Mouse (Mus musculus) hematopoietic stem cell, adult 5-6 weeks (primary cell): Measurements from ENCODE around the gene Sv2b. TPM values are rescaled to one million over a fixed set of nuclear protein-coding genes. Genes with fewer than 3 reads are reported as not detected.

Source experiments
- ATAC-seq, 2 experiments: fragments of 125-278 bp in 1 of 2; replicated peaks in 1 of 2; 2 replicates each; pipeline ENCODE4 v1.8.0; 2016 to 2017; ENCODE audit warnings: inconsistent platforms in 2 of 2, mild to moderate bottlenecking in 2 of 2, moderate number of reproducible peaks in 2 of 2, low read depth in 1 of 2, moderate TSS enrichment in 1 of 2; ENCODE audit not compliant: low FRiP score in 2 of 2, poor library complexity in 2 of 2, severe bottlenecking in 2 of 2, insufficient read depth in 1 of 2, low TSS enrichment in 1 of 2
- total RNA-seq: library from RNA; stranded (forward); fragments of 172-1452, 232-1000 nt; gene quantifications from 2 replicates; pipeline ENCODE4 v1.2.3, GENCODE M21; 2017

Gene Sv2b
- total RNA-seq, 1 experiment from 2014 or later = not detected

DNA sequence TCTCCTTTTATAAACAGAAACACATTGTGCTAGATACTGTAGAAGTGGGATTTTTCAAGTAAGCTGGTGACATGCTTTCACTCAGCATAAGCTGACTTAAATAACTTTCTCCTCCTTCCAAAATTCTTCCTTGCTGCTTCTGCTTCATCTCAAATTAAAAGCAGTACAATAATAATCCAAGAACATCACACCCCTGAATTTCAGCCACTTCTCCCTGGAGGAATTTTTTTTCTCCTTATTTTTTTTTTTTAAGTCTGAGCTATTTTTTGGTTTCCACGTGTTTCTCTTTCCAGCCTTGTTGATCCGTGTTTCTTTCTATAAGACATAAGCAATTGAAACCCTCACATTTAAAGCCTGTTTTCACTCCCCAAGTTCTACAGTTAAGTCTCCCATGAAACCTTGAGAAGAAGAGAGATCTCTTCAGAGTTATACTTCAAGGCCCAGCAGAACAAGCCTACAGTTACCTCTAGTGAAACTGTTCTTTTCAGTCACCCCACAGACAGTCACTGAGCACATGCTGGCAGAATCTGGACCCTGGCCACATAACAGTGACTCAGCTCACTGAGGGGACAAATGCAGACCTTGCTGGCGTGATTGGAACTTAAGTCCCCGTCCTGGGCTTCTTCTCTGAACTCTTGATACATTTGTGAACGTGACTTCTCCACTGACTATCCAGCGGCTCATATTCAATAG is 6.4 kb downstream of the Sv2b start:
- peak; percentile 65 to 75; a peak in 3 of 4 replicates for ATAC-seq

DNA sequence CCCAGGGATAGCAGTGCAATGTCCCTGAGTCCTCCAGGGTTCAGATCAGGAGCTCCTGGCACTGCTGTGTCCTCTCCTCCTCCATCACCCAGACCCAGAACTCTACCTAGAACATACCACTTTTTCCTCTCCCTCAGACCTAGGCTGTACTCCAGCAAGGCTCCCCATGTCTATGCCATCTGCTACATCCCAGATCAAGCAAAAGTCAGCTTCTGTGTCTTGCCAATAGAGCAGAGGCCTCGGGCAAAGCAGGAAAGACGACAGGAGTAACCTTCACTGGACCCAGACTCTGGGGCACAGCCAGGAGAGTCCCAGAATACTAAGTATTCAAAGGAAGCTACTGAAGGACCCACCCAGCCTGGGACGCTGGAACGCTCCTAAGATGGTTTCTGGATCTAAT is 9.8 kb downstream of the Sv2b start:
- ATAC-seq = no peak

DNA sequence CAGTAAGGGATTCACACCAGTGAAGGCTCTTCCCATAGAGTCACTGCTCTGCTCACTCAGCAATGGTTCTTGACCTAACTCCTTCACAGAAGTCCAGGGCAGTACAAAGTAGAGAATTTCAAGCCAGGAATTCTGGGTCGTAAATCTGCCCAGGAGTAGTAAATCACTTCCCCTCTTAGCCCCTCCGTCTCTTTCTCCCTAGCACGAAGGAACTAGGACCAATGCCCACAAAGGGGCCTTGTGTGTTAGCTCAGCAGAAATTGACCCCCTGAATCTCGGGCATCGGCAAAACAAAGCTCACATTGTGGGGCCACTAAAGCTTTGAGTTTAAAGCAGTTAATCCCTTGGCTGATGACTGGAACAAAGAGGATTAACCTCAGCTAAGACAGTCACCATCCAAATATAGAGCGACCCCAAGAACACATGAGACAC is 12.4 kb downstream of the Sv2b start:
- no peak for ATAC-seq

DNA sequence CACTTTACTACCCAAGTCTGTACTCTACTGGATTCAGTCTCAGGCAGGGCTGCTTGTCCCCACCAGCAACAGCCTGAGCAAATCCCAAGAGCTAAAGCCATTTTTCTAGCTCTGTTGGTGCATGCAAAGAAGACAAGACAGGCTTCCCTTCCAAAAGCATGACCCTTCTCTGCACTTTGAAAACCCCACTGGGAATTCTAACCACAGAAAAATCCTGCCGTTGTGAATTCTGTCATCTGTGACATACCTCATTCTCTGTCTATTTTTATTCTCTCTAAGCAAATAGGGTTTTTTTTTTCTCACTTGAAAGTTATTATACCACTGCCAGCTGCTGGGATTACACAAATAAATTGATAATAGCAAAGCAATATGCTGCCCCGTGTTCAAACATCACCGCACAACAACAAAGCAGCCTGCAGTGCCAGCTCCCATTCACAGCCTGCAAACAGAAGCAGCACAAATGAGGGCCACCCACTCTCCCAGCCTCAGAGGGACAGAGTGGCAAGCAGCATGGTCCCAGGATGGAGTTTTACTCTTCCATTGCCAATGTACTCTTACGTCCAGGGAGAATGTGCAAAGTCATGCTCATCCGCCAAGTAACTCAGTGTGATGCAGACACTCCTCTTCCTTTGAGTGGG is 13.7 kb downstream of the Sv2b start:
- ATAC-seq = no peak

DNA sequence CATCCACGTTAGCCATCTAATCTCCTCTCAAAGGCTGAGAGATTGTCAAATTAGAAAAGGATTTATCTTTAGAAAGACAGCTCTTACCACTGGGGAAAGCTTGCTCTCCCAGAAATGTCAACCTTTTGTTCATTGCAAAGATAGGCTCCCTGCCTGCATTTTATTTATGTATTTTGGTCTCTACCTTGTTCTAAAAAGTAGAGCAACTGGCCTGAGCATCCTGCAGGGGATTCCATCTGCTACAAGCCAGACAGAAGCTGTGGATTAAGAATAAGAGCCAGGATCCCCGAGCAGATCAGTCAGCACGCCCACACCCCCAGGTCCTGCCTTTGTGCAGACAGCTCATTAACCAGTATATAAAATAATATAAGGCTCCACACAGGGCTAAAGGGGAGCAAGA is 16.8 kb downstream of the Sv2b start:
- ATAC-seq = no peak

DNA sequence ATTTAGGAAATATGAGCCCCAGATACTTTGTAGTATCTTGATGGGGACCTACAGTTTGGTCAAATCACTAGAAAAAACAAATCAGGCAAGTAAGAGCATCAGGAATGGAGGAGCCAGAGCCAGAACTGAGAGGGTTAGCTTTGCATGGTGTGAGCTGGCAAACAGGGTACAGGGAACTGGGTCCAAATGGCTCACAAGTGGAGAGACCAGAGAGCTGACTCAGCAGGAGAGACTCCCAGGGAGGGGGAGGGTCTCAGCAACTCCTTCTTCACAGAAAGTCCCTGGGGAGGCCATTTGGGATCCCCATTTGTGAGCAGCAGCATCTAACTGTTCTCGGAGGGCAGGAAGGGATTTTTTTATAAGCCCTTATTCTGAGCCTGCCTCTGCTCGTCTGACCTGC is 18.5 kb downstream of the Sv2b start:
- ATAC-seq = no peak

DNA sequence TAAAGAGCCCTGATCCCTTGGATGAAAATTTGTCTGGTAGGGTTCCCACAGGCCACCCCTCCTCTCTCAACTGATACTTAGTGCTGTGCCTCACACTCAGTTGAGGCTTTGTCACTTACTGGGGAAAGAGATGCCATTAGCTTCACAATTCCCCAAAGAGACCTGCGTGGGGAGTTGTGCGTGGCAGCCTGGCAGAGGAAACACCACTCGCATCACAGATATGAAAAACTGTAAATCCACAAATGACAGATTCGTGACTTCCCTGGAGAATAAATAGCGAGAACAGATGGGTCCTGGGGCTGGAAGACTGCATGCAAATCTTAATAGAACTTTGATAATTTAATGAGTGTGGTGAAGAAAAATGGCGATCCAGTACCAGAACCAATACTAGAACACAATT is 21.8 kb downstream of the Sv2b start:
- ATAC-seq = no peak

DNA sequence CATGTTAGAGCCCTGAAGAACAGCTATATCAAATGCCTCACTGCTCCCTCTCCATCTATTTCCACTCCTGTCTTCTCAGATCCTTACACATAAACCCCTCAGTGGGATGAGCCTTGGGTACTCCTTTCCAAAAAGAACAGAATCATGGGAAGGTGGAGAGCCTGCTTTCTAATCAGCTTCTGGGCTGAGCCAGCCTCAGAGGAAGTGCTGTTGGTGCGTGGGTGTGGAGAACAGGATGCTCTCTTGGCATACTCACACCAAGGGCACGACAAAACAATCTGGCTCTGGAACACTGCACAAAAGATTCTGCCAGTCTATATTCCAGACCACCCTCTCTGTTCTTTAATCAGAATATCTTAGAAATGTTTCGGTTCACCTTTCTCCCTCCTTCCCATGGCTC is 26.1 kb downstream of the Sv2b start:
- ATAC-seq = no peak; a peak in 1 of 4 replicates

DNA sequence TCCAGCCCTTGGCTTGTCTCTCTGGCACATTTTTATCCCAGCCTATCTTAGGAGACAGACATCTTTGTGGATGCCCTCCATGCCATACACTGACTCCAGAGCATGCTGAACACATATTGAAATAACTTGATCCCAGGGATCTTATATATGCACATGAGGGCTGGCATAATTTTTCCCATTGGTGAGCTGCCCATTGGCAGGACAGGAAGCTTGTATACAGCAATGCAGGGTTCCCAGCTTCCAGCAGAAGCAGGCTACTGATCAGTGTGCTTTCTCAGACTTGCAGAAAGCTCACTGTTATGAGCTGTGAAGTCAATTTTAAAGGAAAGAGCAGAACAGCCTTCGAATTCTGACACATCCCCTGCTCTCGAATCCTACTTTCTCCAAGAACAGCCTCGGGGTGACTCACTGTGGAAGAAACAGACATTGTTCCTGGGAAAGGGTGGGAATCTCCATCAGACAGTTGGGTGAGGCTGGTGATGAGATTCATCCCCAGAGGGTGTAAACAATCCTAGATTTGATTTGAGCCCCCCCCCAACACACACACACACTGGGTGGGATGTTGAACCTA is 26.9 kb downstream of the Sv2b start:
- no peak for ATAC-seq

DNA sequence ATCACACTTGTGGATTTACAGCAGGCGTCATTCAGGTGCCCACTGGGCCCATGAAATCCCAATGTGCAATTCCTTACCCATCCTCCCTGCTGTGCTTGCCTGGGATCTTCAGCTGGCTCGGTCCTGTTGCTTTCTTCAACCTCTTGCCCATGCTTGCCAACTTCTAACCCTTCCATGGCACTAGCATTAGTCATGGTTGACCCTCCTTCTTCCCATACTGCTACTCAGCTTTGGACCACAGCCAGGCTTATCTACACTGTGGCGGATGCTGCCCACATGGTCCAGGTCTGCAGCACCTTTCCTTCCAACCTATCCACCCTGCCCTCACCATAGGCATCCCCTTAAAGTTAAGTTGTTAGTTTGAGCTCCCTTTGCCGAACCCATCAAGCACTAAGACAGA is 28.0 kb downstream of the Sv2b start:
- ATAC-seq = no peak

DNA sequence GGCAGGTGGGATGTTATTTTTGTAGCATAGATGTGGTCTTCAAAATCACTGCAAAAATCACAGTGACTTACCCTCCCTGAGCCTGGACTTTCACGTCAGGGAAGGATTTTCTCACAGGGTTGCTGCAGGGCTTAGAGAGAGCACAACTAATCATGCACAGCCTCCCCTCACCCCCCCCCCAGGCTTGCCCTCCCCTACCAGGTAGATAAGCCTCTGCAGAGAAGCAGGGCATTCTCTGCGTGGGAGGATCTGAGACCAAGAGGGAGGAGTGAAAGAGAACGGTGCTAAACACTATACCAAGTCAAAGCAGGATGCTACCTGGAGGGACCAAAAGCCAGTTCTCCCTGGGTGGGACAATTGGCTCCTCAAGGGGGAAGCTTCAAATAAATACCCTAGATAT is 31.2 kb downstream of the Sv2b start:
- no peak for ATAC-seq

DNA sequence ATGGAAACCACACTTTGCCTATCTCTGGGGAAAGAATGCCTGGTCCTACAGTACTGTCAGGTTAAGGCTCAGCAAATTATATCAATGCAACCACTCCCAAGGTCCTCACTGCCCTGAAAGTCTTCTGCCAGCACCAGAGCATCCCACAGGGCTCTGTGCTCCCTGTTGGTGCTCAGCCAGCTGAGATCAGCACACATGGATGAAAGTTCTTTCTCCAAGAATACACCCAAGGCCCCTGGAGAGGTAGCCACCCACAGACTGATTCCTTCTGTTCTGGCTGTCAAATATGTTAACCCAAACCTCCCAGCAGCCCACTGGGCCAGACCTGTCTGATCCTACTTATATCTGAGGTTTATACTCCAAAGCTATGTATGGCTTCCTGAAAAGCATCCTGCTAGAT is 32.3 kb downstream of the Sv2b start:
- ATAC-seq = no peak

DNA sequence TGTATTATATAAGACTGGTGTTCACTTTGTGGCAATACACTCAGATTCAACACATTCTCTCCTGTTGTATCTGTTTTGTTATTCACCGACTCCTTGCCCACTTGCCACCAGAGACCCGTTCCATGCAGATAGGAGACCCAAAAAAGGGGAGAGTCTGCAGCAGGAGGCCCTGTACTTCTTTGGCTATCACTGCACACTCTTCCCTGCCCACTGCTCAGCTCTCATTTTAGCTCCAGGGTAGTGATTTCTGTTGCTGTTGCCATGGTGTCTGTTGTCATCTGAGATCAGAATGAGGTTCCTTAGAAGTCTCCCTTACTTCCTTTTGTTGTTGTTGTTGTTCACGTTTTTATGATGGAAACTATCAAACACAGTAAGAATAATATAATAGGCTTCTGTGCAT is 34.5 kb downstream of the Sv2b start:
- ATAC-seq = no peak

DNA sequence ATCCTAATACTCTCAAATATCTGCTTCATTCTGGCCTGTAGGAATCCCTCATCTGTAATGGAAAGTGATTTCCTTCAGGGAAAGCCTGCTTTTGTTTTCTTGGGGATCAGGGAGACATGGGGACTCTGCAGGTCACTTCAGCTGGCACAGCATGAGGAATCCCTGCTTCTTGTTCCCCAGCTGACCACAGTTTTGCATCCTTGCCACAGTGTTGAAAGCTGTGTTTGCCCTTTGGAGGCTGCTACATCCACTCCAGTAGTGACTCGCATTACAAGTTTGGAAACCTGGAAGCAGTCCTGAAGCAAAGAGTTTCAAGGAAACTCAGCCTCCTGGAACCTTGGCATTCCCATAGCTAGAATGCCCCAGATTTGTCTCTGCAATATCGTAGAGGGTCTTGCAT is 35.4 kb downstream of the Sv2b start:
- no peak for ATAC-seq

DNA sequence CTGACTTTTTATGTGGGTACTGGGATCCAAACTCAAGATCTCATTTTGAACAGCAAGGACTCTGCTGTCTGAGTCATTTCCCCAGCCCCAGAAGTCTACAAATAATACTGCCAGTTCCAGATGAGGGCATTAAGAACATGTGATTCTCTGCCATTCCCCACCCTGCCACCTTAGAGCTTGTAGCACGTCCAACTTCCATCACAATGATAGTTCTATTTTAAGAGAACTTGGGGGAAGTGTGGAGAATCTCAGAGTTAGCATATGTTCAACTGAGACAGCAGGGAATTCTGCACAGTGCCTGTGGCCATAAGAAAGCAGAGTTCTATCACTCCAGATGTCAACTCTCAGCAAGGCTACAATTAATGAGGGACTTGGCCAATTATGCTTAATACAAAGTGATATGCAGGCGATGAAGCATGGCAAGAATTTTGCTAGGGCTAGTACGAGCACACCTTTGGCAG is 37.1 kb downstream of the Sv2b start:
- ATAC-seq = no peak

DNA sequence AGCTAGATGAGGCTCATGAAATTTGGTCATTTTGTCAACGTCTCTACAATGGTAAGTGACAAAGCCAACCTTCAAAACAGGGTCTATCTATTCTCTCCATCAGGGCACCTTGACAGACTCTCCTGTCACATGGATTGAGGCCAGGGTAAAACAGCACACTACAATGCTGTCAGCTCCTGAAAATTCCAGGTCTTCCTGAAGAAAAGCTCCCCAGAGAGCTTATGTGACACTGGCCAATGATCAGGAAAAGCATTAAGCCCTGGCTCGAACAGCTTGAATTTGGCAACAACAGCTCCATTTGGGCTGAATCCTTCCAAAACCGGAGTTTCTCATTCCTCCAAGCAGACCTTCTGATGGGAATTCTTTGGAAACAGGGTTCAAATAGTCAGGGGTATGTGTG is 37.8 kb downstream of the Sv2b start:
- no peak for ATAC-seq

DNA sequence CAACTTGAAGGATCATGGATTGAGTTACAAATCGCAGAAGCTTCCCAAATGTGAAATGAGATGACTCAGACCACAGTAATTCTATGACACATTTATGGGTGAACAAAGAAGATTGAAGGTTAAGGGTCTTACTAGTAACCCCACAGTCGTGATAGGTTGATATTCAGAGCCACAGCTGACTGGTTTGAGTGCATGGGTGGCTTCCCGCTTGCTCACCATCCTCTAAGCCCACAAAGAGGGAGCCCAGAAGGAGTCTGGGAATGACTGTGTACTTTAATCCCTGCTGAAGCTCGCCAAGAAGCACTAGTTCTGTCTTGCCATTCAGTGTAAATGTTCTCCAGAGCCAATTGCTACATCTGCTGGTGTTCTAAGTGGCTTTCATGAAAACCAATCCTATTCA is 41.8 kb downstream of the Sv2b start:
- ATAC-seq = no peak

DNA sequence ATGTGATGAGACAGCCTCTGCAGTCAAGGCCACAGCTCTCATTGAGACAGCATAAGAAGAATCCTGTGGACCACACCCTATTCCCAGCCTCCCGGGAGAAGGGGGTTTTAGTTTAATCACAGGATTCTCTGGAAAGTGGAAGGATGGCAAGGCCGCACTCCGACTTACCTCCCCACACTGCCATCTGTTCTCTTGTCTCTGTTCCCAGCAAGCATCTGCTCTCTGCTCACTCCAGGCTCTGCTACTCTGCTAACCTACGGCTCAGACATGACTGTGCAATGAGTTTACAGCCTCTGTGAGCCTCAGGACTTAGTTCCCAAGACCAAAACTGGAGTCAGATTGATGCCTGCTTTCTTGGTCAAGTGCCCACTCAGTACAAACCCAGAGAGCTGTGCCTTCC is 43.8 kb downstream of the Sv2b start:
- no peak for ATAC-seq

DNA sequence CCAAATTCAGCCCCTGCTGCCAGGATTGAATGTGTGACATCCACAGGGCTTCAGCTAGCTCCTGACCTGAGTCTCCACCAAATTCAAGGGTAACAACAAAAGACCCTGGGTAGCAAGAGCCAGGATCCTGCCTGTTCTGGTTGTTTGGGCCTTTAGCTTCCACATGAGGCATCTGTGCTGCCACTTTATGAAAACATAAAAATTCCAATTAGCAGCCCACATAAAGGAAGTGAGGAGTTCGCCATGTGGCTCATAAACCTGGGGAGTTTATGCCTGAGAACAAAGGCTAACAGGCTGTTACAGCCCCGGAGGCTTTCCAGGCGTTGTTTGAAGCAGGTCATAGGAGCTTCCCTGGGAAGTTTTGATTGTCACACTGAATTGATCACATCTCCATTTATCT is 49.1 kb downstream of the Sv2b start:
- no peak for ATAC-seq
